Mouse (Mus musculus): ENCODE results near the gene Slc6a13.

GRCm38 (mm10) chr6:121303466-121304220, 3.6 kb downstream of the Slc6a13 start:
- TF ChIP-seq MAX (IDR thresholded peaks at IDR 0.05): no peak
- TF ChIP-seq CTCF (IDR thresholded peaks at IDR 0.05; ENCODE audit: control insufficient read depth, insufficient read depth, insufficient read length): no peak
- no peak for TF ChIP-seq FOSL1 (IDR thresholded peaks at IDR 0.05; ENCODE audit: insufficient read depth, low read length, poor library complexity, severe bottlenecking)
- no peak for TF ChIP-seq USF1 (IDR thresholded peaks at IDR 0.05; ENCODE audit: low read depth)
- no peak for TF ChIP-seq MYOD1 (IDR thresholded peaks at IDR 0.05; ENCODE audit: control insufficient read depth, insufficient read length, low read depth)
- TF ChIP-seq MYOG (IDR thresholded peaks at IDR 0.05; ENCODE audit: control insufficient read depth, extremely low read depth, insufficient read length): no peak
- no peak for TF ChIP-seq CEBPB (IDR thresholded peaks at IDR 0.05; ENCODE audit: low read depth)

Measured in C2C12 (cell line).